Mouse (Mus musculus) limb, embryonic 12.5 days (tissue): Measurements from ENCODE around the gene Katnbl1. TPM values are rescaled to one million over a fixed set of nuclear protein-coding genes. Genes with fewer than 3 reads are reported as not detected.
"Not testable (repeated sequence)": the region's sequence is repeated elsewhere in the genome, so short reads cannot be mapped to it uniquely, and the experiment has no call there.

Experiments used
- ATAC-seq: fragments of 200-750 bp; cut with Nextera tagmentation; 2 replicates; pipeline ENCODE4 v1.8.0; 2017; ENCODE audit warnings: low read depth, moderate TSS enrichment; ENCODE audit not compliant: insufficient number of reproducible peaks, insufficient read depth, low FRiP score, low TSS enrichment
- H3K27ac ChIP-seq: fragments of 300-500 bp; sonication (generic); 2 replicates; pipeline ENCODE4 v1.5.1; 2016; ENCODE audit warnings: mild to moderate bottlenecking, moderate library complexity
- H3K27me3 ChIP-seq: fragments of 300-500 bp; sonication (generic); 2 replicates; pipeline ENCODE4 v1.6.1; 2016; ENCODE audit warnings: mild to moderate bottlenecking, moderate library complexity
- H3K36me3 ChIP-seq: fragments of 300-500 bp; sonication (generic); 2 replicates; pipeline ENCODE4 v1.6.1; 2016; ENCODE audit warnings: mild to moderate bottlenecking, moderate library complexity
- H3K4me1 ChIP-seq: fragments of 300-500 bp; sonication (generic); replicated peaks from 2 replicates; pipeline ENCODE4 v1.6.1; 2016
- H3K4me2 ChIP-seq: fragments of 300-500 bp; sonication (generic); 2 replicates; pipeline ENCODE4 v1.6.1; 2016; ENCODE audit warnings: mild to moderate bottlenecking, moderate library complexity
- H3K4me3 ChIP-seq: fragments of 300-500 bp; sonication (generic); replicated peaks from 2 replicates; pipeline ENCODE4 v1.5.1; 2016; ENCODE audit warnings: mild to moderate bottlenecking
- H3K9ac ChIP-seq: fragments of 300-500 bp; sonication (generic); replicated peaks from 2 replicates; pipeline ENCODE4 v1.6.1; 2016; ENCODE audit warnings: mild to moderate bottlenecking, moderate library complexity
- H3K9me3 ChIP-seq: fragments of 300-500 bp; sonication (generic); 2 replicates; pipeline ENCODE4 v1.6.1; 2016; ENCODE audit warnings: mild to moderate bottlenecking, moderate library complexity
- WGBS: fragments of 180-500 bp; shearing (Covaris S2); methylation state at CpG from one replicate; pipeline ENCODE4 v1.1.7; 2016; 5-methylcytosine and 5-hydroxymethylcytosine counted together
- polyA plus RNA-seq: library from polyadenylated mRNA; unstranded; fragments of >200 nt; fragmentation: Nextera tagmentation; extraction: Ambion mirVana; gene quantifications from 2 replicates; pipeline ENCODE4 v1.2.1, GENCODE M21; 2016

The Katnbl1 gene
- polyA plus RNA-seq, 1 experiment from 2014 or later, result 55.8 TPM

- H3K27ac ChIP-seq, H3K4me1 ChIP-seq, H3K36me3 ChIP-seq, H3K9me3 ChIP-seq, H3K27me3 ChIP-seq, H3K9ac ChIP-seq, H3K4me3 ChIP-seq, ATAC-seq, H3K4me2 ChIP-seq: not testable (repeated sequence)
- 81% methylated on average over 4 of the region's 4 CpGs for WGBS
Measured at GRCm38 (mm10) chr2:112448046-112448445, 69.0 kb downstream of the Katnbl1 start.

- no peak overlapping the region for H3K4me3 ChIP-seq
- H3K36me3 ChIP-seq, result no peaks in the 10 kb centered on the region
- H3K9ac ChIP-seq, result no peak overlapping the region
- no peak overlapping the region for H3K27ac ChIP-seq
- ATAC-seq, result no peak
- no peaks in the 10 kb centered on the region for H3K27me3 ChIP-seq
- H3K4me1 ChIP-seq, result no peaks in the 10 kb centered on the region
- no peak overlapping the region for H3K4me2 ChIP-seq
- no peaks in the 10 kb centered on the region for H3K9me3 ChIP-seq
Measured at GRCm38 (mm10) chr2:112448510-112449059, 69.6 kb downstream of the Katnbl1 start.

DNA sequence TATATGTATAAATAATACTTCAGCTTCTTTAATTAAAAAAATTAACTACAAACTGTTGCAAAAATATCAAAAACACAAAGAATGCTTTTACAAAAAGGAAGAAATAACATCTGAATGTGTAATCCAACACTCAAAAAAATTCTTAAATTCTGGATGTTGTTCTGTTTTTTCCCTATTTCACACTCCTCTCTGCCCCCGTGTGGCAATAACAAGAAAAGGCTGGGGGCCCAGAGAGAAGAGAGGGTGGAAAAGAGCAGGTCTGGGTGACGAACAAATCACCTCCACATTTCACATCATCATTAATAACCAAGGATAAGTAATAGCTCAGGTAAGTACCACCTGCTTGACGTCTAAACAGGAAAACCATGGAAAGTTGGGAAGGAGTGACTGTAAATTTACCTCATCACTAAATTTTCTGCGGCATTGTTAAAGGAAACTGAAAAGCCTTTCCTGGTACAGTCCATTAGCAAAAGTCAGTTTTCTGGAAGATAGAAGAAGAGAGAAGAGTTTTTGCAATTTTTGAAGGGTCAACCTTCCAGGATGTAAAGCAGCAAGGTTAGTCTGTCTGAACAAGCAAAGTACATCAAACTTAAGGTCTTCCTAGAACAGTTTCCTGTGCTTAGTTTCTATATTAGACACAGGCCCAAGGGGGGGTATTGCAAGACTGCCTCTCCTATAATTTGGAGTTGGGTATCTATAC, 70.7 kb downstream of the Katnbl1 start:
- no peak overlapping the region for H3K9ac ChIP-seq
- ATAC-seq, result no peak
- 0 out of 2 replicates have a peak, but pooled peaks cover 3% of the 10 kb centered on the region for H3K4me1 ChIP-seq
- H3K9me3 ChIP-seq, result no peaks in the 10 kb centered on the region
- WGBS, result 37% methylated on average over 4 of the region's 4 CpGs
- H3K36me3 ChIP-seq, result no peaks in the 10 kb centered on the region
- no peak overlapping the region for H3K4me2 ChIP-seq
- H3K4me3 ChIP-seq, result no peak overlapping the region
- no peaks in the 10 kb centered on the region for H3K27me3 ChIP-seq
- H3K27ac ChIP-seq, result no peak overlapping the region

GRCm38 (mm10) chr2:112452513-112452912, 73.5 kb downstream of the Katnbl1 start:
- H3K9ac ChIP-seq, H3K36me3 ChIP-seq, H3K27ac ChIP-seq: not testable (repeated sequence)

DNA sequence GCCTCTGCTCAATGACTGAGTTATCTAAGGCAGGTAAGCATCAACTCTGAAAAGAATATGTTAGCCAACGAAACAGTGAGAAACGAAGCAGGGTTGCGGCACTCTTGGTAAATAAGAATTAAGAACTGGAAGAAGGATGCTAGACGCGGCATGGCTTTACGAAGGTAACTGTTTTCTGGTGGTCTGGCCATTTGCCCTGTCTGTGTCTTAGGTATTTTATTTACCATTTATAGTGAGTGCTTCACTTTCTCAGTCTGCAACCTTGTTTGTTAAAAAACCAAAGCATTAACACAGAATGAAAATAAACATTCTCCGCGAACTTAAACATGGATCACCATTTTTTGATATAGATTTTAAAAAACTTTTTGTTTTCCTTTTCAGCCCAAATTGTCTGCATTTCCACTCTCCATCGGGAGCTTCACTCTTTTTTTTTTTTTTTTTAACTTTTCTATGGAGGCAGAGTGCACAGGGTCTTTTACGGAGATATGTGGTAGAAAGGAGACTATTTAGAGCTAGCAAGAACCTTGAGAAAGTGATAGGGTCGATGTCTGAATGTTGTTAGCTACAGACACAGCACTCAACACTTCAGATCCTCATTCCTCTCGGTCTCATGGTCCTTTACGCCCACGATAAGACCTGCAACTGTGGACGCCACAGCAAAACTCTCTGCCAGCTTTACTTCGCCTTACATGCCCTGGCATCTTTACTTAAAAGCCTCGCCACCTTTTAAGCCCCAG, 75.3 kb downstream of the Katnbl1 start:
- Histone ChIP-seq H3K27ac (peak overlapping the region; percentile 66), H3K9ac (peak overlapping the region; percentile 87), H3K4me1 (peaks cover 11% of the 10 kb centered on the region; the same call in 1 of the 2 replicates), H3K4me2 (peak overlapping the region; percentile 89), H3K9me3 (no peaks in the 10 kb centered on the region), H3K4me3 (peak overlapping the region; percentile 87), H3K27me3 (no peaks in the 10 kb centered on the region), H3K36me3 (no peaks in the 10 kb centered on the region)
- ATAC-seq, result peak; percentile 10; the same call in 1 of the 2 replicates
- WGBS, result 28% methylated on average over 17 of the region's 17 CpGs

More at GRCm38 (mm10) chr2:112452513-112452912, 73.5 kb downstream of the Katnbl1 start:
- not testable (repeated sequence) for H3K27me3 ChIP-seq, H3K9me3 ChIP-seq, H3K4me3 ChIP-seq, H3K4me2 ChIP-seq, ATAC-seq
- peaks cover 11% of the 10 kb centered on the region; the same call in 1 of the 2 replicates for H3K4me1 ChIP-seq

DNA sequence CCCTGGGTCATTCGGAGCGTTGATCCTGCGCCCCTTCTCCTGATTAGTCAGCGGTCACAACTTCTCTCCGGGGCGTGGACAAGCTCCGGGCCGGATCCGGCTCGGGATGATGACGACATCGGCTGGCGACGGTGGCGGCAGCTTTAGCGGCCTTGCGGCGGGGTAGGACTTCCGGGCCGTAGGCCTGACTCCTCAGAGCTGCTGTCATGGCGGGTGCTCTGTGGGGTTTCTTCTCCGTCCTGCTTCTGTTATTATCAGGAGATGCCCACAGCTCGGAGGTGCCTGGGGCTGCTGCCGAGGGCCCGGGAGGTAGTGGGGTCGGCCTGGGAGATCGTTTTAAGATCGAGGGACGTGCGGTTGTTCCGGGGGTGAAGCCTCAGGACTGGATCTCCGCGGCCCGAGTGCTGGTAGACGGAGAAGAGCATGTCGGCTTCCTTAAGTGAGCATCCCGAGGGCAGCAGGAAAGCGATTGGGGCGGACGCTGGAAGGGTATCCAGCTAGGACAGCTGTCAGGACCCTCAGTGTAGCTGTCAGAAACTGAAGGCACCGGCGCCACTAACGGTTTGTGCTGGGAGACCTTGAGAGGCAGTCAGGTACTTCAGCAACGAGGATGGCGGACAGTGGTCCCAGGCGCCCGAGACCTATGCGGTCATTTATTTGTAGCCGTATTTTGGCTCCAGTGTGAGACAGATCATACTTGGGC, 76.0 kb downstream of the Katnbl1 start, which contains the start of gene Emc7:
Emc7 (plus strand) TSS at position 136 of the 703 bp plus-strand sequence.
- peak; percentile 93 for ATAC-seq
- Histone ChIP-seq H3K4me2 (peak within 1 kb of the TSS; percentile 89), H3K9me3 (peaks cover 1% of the 10 kb centered on the region; the same call in 1 of the 2 replicates), H3K36me3 (peaks cover 2% of the 10 kb centered on the region), H3K27ac (peak within 1 kb of the TSS; percentile 67), H3K27me3 (no peaks in the 10 kb centered on the region), H3K4me3 (peak within 1 kb of the TSS; percentile 87), H3K4me1 (peaks cover 11% of the 10 kb centered on the region; the same call in 1 of the 2 replicates), H3K9ac (peak within 1 kb of the TSS; percentile 87)
- under 1% methylated on average over 49 of the region's 49 CpGs for WGBS

DNA sequence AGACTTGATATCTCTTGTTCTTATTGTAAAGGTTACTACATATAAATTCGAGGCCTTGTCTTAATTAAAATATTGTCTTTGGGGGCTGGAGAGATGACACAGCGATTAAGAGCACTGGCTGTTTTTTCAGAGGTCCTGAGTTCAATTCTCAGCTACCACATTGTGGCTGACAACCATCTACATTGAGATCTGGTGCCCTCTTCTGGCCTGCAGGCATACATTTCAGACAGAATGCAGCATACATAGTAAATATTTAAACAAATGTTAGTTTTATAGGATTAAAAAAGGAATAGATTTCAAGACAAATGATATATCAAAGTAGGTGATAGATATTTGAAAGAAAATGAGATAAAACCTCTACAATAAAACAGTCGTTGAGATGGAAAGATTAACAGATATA, 81.5 kb downstream of the Katnbl1 start:
- Histone ChIP-seq H3K9ac (no peak overlapping the region), H3K4me3 (no peak overlapping the region), H3K36me3 (peaks cover 38% of the 10 kb centered on the region), H3K9me3 (peaks cover 3% of the 10 kb centered on the region; the same call in 1 of the 2 replicates), H3K4me1 (peaks cover 8% of the 10 kb centered on the region; the same call in 1 of the 2 replicates), H3K4me2 (no peak overlapping the region), H3K27me3 (no peaks in the 10 kb centered on the region), H3K27ac (no peak overlapping the region)
- WGBS, result 91% methylated on average over 3 of the region's 3 CpGs
- no peak for ATAC-seq

Other genes starting within 250 kb of the Katnbl1 start
- not detected in 2 replicates for gene Olfr1316, start 244.2 kb upstream of the Katnbl1 start, polyA plus RNA-seq
- gene Olfr1317, start 238.9 kb upstream of the Katnbl1 start, polyA plus RNA-seq, result not detected in 2 replicates
- not detected in 2 replicates for gene Olfr1318, start 225.0 kb upstream of the Katnbl1 start, polyA plus RNA-seq
- 12.9 and 14.0 TPM in 2 replicates for gene Lpcat4, start 139.7 kb upstream of the Katnbl1 start, polyA plus RNA-seq
- 0.10 TPM in 2 replicates for gene Nutm1, start 119.9 kb upstream of the Katnbl1 start, polyA plus RNA-seq
- gene Nop10, start 117.3 kb upstream of the Katnbl1 start, polyA plus RNA-seq, result 170 and 181 TPM in 2 replicates
- 10.6 and 11.4 TPM in 2 replicates for gene Slc12a6, start 113.4 kb upstream of the Katnbl1 start, polyA plus RNA-seq
- not detected in 2 replicates for gene Gm21985, start 112.9 kb upstream of the Katnbl1 start, polyA plus RNA-seq
- gene Emc4, start 11.2 kb upstream of the Katnbl1 start, polyA plus RNA-seq, result 103 and 106 TPM in 2 replicates
- gene Emc7, start 75.8 kb downstream of the Katnbl1 start, polyA plus RNA-seq, result 11.2 and 12.1 TPM in 2 replicates
- not detected in 2 replicates for gene Chrm5, start 101.6 kb downstream of the Katnbl1 start, polyA plus RNA-seq
- gene Aven, start 113.8 kb downstream of the Katnbl1 start, polyA plus RNA-seq, result 10.1 and 11.8 TPM in 2 replicates